ENCODE assay signal across 12 mouse cellular contexts in genomic region chr1:126656246-126656645, GRCm38 (mm10).
DNase-seq lines count a peak whose midpoint lies in the region; ATAC-seq and TF ChIP-seq lines count a peak whose summit lies in the region.
"Had no signal": no experiment of that assay in that cellular context is flagged by ENCODE, and none has a peak within 500 bp of the region (broad histone marks: within the 10 kb centered on the region; RNA-seq: fewer than 3 reads in every experiment).

No protein-coding gene starts in this region.

- peaks cover 7% of the 10 kb centered on the region; the same call in 1 of the 2 replicates for H3K4me1 ChIP-seq in forebrain, postnatal 0 days (ENCODE audit: insufficient read depth)
- peaks cover 5% of the 10 kb centered on the region; the same call in 1 of the 2 replicates for H3K4me1 ChIP-seq in forebrain, embryonic 14.5 days (ENCODE audit: control insufficient read depth, insufficient read depth, low read length)
- H3K4me1 ChIP-seq: embryonic facial prominence, embryonic 13.5 days had no signal

- peak; percentile 90 for ATAC-seq in forebrain, postnatal 0 days
- no peak for ATAC-seq in forebrain, embryonic 14.5 days

- intact Hi-C loops in heart, postnatal 36 days (cut with DNase I), result no loop called here

- TF ChIP-seq CTCF in forebrain, postnatal 0 days (IDR thresholded peaks at IDR 0.05; ENCODE audit: low read depth), result no peak

- no peaks in the 10 kb centered on the region for H3K27me3 ChIP-seq in forebrain, postnatal 0 days (ENCODE audit: insufficient read depth, low read length)
- H3K27me3 ChIP-seq in forebrain, embryonic 14.5 days (replicated peaks; ENCODE audit: control insufficient read depth, insufficient read depth, low read length), result no peaks in the 10 kb centered on the region
- H3K27me3 ChIP-seq: embryonic facial prominence, embryonic 13.5 days; liver, embryonic 13.5 days had no signal

- no peak overlapping the region for H3K4me2 ChIP-seq in forebrain, postnatal 0 days (ENCODE audit: low read depth)
- H3K4me2 ChIP-seq in forebrain, embryonic 14.5 days (ENCODE audit: low read length), result no peak overlapping the region
- H3K4me2 ChIP-seq: embryonic facial prominence, embryonic 13.5 days; hindbrain, embryonic 14.5 days; liver, embryonic 13.5 days had no signal

- no peak overlapping the region for H3K9ac ChIP-seq in forebrain, postnatal 0 days
- H3K9ac ChIP-seq in forebrain, embryonic 14.5 days (ENCODE audit: low read length), result no peak overlapping the region
- H3K9ac ChIP-seq: embryonic facial prominence, embryonic 13.5 days; hindbrain, embryonic 14.5 days; liver, embryonic 13.5 days had no signal

- no peaks in the 10 kb centered on the region for H3K36me3 ChIP-seq in forebrain, postnatal 0 days (ENCODE audit: insufficient read depth)
- H3K36me3 ChIP-seq in forebrain, embryonic 14.5 days (ENCODE audit: control insufficient read depth, insufficient read depth, low read length), result no peaks in the 10 kb centered on the region
- H3K36me3 ChIP-seq: embryonic facial prominence, embryonic 13.5 days; liver, embryonic 13.5 days had no signal

- no peak overlapping the region for H3K27ac ChIP-seq in forebrain, postnatal 0 days (ENCODE audit: low read depth, low read length)
- H3K27ac ChIP-seq in forebrain, embryonic 14.5 days (ENCODE audit: low read depth, low read length), result no peak overlapping the region
- H3K27ac ChIP-seq: embryonic facial prominence, embryonic 13.5 days; hindbrain, embryonic 14.5 days; liver, embryonic 13.5 days had no signal

- no peak overlapping the region for H3K4me3 ChIP-seq in forebrain, postnatal 0 days (ENCODE audit: low read depth, low read length)
- no peak overlapping the region for H3K4me3 ChIP-seq in forebrain, embryonic 14.5 days (ENCODE audit: low read depth, low read length)
- H3K4me3 ChIP-seq: embryonic facial prominence, embryonic 13.5 days; liver, embryonic 13.5 days had no signal

- H3K9me3 ChIP-seq in forebrain, postnatal 0 days (ENCODE audit: low read length), result no peaks in the 10 kb centered on the region
- H3K9me3 ChIP-seq in forebrain, embryonic 14.5 days (replicated peaks; ENCODE audit: control insufficient read depth, low read length), result no peaks in the 10 kb centered on the region
- H3K9me3 ChIP-seq: embryonic facial prominence, embryonic 13.5 days; liver, embryonic 13.5 days had no signal

- DNase-seq in forebrain, postnatal 0 days, result peak; percentile 71
- no peak for DNase-seq in forebrain, embryonic 14.5 days (ENCODE audit: low spot score)
- peak; percentile 39 to 53 for DNase-seq in cerebellum, postnatal 10 days
- DNase-seq in heart, postnatal 36 days, result peak; percentile 6 to 16
- peak; percentile 23 for DNase-seq in mesoderm, embryonic 11.5 days (ENCODE audit: low read depth, low spot score)
- DNase-seq in retina, postnatal 1 day, result no peak
- DNase-seq in adrenal gland, adult 18-20 months (ENCODE audit: low spot score in 2 of 2), result no peak
- no peak for DNase-seq in lung, postnatal 14 days
- DNase-seq: liver, embryonic 13.5 days; thymus, postnatal 4 days had no signal

- WGBS in forebrain, postnatal 0 days, result 42% methylated on average over 2 of the region's 2 CpGs
- WGBS in forebrain, embryonic 14.5 days, result 82% methylated on average over 2 of the region's 2 CpGs

Comparison
In these comparisons a context has a peak if more than half of its experiments do, and no peak if none do; other contexts are left out.
1. DNase-seq: peak in forebrain, postnatal 0 days (single experiment), cerebellum, postnatal 10 days (2 of 2), heart, postnatal 36 days (2 of 2) and mesoderm, embryonic 11.5 days (single experiment); none in forebrain, embryonic 14.5 days (single experiment), retina, postnatal 1 day (single experiment), adrenal gland, adult 18-20 months (0 of 2) and lung, postnatal 14 days (single experiment).